Mouse (Mus musculus) myocyte (in vitro differentiated cells): Measurements from ENCODE around the gene Ubtd1.

Experiments
- CEBPB ChIP-seq: IDR thresholded peaks from 2 replicates; pipeline ENCODE4 v1.6.1; 2011; ENCODE audit warnings: mild to moderate bottlenecking, moderate library complexity; ENCODE audit not compliant: poor library complexity, insufficient read depth, severe bottlenecking
- POLR2A ChIP-seq: IDR thresholded peaks from one replicate; pipeline ENCODE4 v1.6.1; 2011; ENCODE audit warnings: low read depth, mild to moderate bottlenecking, control low read depth, moderate library complexity; ENCODE audit not compliant: insufficient read length

- TF ChIP-seq POLR2A (no peak), CEBPB (no peak)
These were observed 5.6 kb downstream of the Ubtd1 start for GRCm38 (mm10) chr19:41987206-41987605.
